Comparison of ENCODE assay signal across 11 mouse cellular contexts in genomic region chr2:160225450-160225849, GRCm38 (mm10).
DNase-seq lines count a peak whose midpoint lies in the region; ATAC-seq and TF ChIP-seq lines count a peak whose summit lies in the region.
"Had no signal": no experiment of that assay in that cellular context is flagged by ENCODE, and none has a peak within 500 bp of the region (broad histone marks: within the 10 kb centered on the region; RNA-seq: fewer than 3 reads in every experiment).

No protein-coding gene starts in this region.

- 0 out of 2 replicates have a peak, but pooled peaks have one; percentile 18 for ATAC-seq in liver, embryonic 15.5 days (ENCODE audit: insufficient read depth)
- peak; percentile 56; the same call in 1 of the 2 replicates for ATAC-seq in stomach, postnatal 0 days (ENCODE audit: low FRiP score, low TSS enrichment)
- ATAC-seq in forebrain, embryonic 12.5 days (ENCODE audit: low FRiP score): no peak

- TF ChIP-seq EP300 in stomach, postnatal 0 days (optimal IDR thresholded peaks at IDR 0.05): no peak

- H3K27ac ChIP-seq in liver, embryonic 15.5 days (replicated peaks): no peak overlapping the region
- H3K27ac ChIP-seq in stomach, postnatal 0 days (replicated peaks): no peak overlapping the region
- H3K27ac ChIP-seq in forebrain, embryonic 12.5 days: no peak overlapping the region
- H3K27ac ChIP-seq: embryonic facial prominence, embryonic 15.5 days; hindbrain, embryonic 15.5 days had no signal

- H3K4me3 ChIP-seq in liver, embryonic 15.5 days (replicated peaks): no peak overlapping the region
- H3K4me3 ChIP-seq in stomach, postnatal 0 days (ENCODE audit: low read depth, low read length): no peak overlapping the region
- H3K4me3 ChIP-seq in forebrain, embryonic 12.5 days (replicated peaks): no peak overlapping the region
- H3K4me3 ChIP-seq: embryonic facial prominence, embryonic 15.5 days; hindbrain, embryonic 15.5 days; megakaryocyte, embryonic 14.5 days had no signal

- no peak overlapping the region for H3K9ac ChIP-seq in liver, embryonic 15.5 days
- no peak overlapping the region for H3K9ac ChIP-seq in stomach, postnatal 0 days (ENCODE audit: low read length)
- no peak overlapping the region for H3K9ac ChIP-seq in forebrain, embryonic 12.5 days
- H3K9ac ChIP-seq: embryonic facial prominence, embryonic 15.5 days; hindbrain, embryonic 15.5 days had no signal

- no peak for TF ChIP-seq CTCF in stomach, postnatal 0 days (IDR thresholded peaks at IDR 0.05; ENCODE audit: low read depth)

- H3K36me3 ChIP-seq in liver, embryonic 15.5 days (replicated peaks): no peaks in the 10 kb centered on the region
- no peaks in the 10 kb centered on the region for H3K36me3 ChIP-seq in stomach, postnatal 0 days (ENCODE audit: control insufficient read depth, insufficient read depth, low read length)
- no peaks in the 10 kb centered on the region for H3K36me3 ChIP-seq in forebrain, embryonic 12.5 days (replicated peaks)
- H3K36me3 ChIP-seq: embryonic facial prominence, embryonic 15.5 days; hindbrain, embryonic 15.5 days had no signal

- WGBS in liver, embryonic 15.5 days (ENCODE audit: insufficient replicate concordance): 45% methylated on average over 5 of the region's 5 CpGs
- 54% methylated on average over 5 of the region's 5 CpGs for WGBS in stomach, postnatal 0 days
- WGBS in forebrain, embryonic 12.5 days: 86% methylated on average over 5 of the region's 5 CpGs

- no peaks in the 10 kb centered on the region for H3K27me3 ChIP-seq in liver, embryonic 15.5 days
- H3K27me3 ChIP-seq in stomach, postnatal 0 days (ENCODE audit: control insufficient read depth, insufficient read depth, low read length): no peaks in the 10 kb centered on the region
- peaks cover 6% of the 10 kb centered on the region; the same call in 1 of the 2 replicates for H3K27me3 ChIP-seq in forebrain, embryonic 12.5 days
- H3K27me3 ChIP-seq: megakaryocyte, embryonic 14.5 days had no signal

- H3K4me1 ChIP-seq in liver, embryonic 15.5 days (replicated peaks): no peaks in the 10 kb centered on the region; the same call in 1 of the 2 replicates
- H3K4me1 ChIP-seq in stomach, postnatal 0 days (replicated peaks; ENCODE audit: control insufficient read depth, insufficient read depth): no peaks in the 10 kb centered on the region
- H3K4me1 ChIP-seq in forebrain, embryonic 12.5 days: 0 out of 2 replicates have a peak, but pooled peaks cover 2% of the 10 kb centered on the region
- H3K4me1 ChIP-seq: hindbrain, embryonic 15.5 days; megakaryocyte, embryonic 14.5 days had no signal

- no peaks in the 10 kb centered on the region for H3K9me3 ChIP-seq in liver, embryonic 15.5 days (replicated peaks)
- H3K9me3 ChIP-seq in stomach, postnatal 0 days (ENCODE audit: control insufficient read depth, low read length): no peaks in the 10 kb centered on the region
- H3K9me3 ChIP-seq in forebrain, embryonic 12.5 days: no peaks in the 10 kb centered on the region
- H3K9me3 ChIP-seq: embryonic facial prominence, embryonic 15.5 days; hindbrain, embryonic 15.5 days had no signal

- no peak overlapping the region for H3K4me2 ChIP-seq in liver, embryonic 15.5 days
- H3K4me2 ChIP-seq in stomach, postnatal 0 days (replicated peaks; ENCODE audit: low read depth): no peak overlapping the region
- no peak overlapping the region for H3K4me2 ChIP-seq in forebrain, embryonic 12.5 days
- H3K4me2 ChIP-seq: embryonic facial prominence, embryonic 15.5 days; hindbrain, embryonic 15.5 days had no signal

- peak; percentile 10 for DNase-seq in urinary bladder, postnatal 14 days (ENCODE audit: low spot score)
- no peak for DNase-seq in urinary bladder, postnatal 10 days (ENCODE audit: low spot score)
- DNase-seq in fibroblast of lung, adult 2 months (ENCODE audit: low read depth): peak; percentile 96
- DNase-seq in stomach, postnatal 0 days (ENCODE audit: low spot score): no peak
- DNase-seq in natural killer cell, adult 2 months (ENCODE audit: low spot score in 2 of 2): no peak
- no peak for DNase-seq in spleen, adult 12 weeks (ENCODE audit: low spot score)

Comparison
In these comparisons a context has a peak if more than half of its experiments do, and no peak if none do; other contexts are left out.
1. DNase-seq: peak in urinary bladder, postnatal 14 days (single experiment) and fibroblast of lung, adult 2 months (single experiment); none in urinary bladder, postnatal 10 days (single experiment), stomach, postnatal 0 days (single experiment), natural killer cell, adult 2 months (0 of 2) and spleen, adult 12 weeks (single experiment).